Mouse (Mus musculus): Measurements from ENCODE around the gene Vax1. TPM values are rescaled to one million over a fixed set of nuclear protein-coding genes. Genes with fewer than 3 reads are reported as not detected.
A peak's percentile ranks its signal among the peaks of the same experiment; 100 is the strongest.

Vax1 gene
- polyA plus RNA-seq, 1 experiment from 2014 or later = not detected

- under 1% methylated on average over 19 of the region's 19 CpGs for WGBS
- no peak overlapping the region for H3K4me3 ChIP-seq (ENCODE audit: low read length)
- H3K9ac ChIP-seq (ENCODE audit: low read length) = no peak overlapping the region
- no peak overlapping the region for H3K4me2 ChIP-seq (ENCODE audit: low read depth, low read length)
- peaks cover 90% of the 10 kb centered on the region for H3K27me3 ChIP-seq (ENCODE audit: control insufficient read depth, insufficient read depth, low read depth, low read length)
- no peaks in the 10 kb centered on the region for H3K36me3 ChIP-seq (ENCODE audit: control insufficient read depth, insufficient read depth, low read length)
- H3K9me3 ChIP-seq (ENCODE audit: control insufficient read depth, low read length) = no peaks in the 10 kb centered on the region
- H3K4me1 ChIP-seq (replicated peaks; ENCODE audit: control insufficient read depth, insufficient read depth, low read length) = peaks cover 13% of the 10 kb centered on the region
- no peak overlapping the region for H3K27ac ChIP-seq (ENCODE audit: low read length)
- no peak for ATAC-seq (ENCODE audit: low read depth)
These were observed 2.0 kb upstream of the Vax1 start for GRCm38 (mm10) chr19:59171871-59172245.

DNA sequence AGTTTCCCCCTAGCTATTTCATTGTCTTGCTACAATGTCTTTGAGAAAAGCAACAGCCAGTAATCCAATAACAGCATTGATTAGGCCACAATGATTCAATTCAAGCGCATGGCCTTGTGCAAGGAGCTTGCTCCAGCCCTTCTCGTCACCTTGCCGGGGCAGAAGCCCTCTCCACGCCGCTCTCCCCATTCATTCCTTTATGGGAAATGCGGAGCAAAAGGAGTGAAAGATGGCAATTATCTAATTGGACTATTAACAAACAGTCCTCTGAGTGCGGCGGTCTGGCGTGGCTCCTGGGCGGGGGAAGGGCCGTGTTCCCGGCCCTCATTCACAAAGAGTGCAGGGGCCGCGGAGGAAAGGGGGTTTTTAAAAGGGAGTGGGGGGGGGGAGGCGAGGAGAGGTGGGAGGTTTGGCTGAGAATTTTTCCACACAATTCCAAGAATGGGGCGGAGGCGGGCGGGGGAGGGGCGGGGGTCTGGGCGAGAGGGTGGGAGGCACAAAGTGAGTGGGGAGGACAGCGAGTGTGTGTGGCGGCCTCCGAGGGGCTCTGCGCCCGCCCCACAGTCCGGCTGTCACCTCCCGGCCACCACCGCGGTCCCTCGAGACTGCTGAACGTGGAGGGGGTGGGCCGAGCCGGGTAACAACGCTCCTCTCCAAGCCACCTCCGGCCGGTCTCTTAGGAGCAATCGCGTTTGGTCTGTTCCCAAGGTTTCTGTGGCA is 1.5 kb upstream of the Vax1 start:
- peaks cover 14% of the 10 kb centered on the region for H3K4me1 ChIP-seq (replicated peaks; ENCODE audit: control insufficient read depth, insufficient read depth, low read length)
- ATAC-seq (ENCODE audit: low read depth) = no peak
- H3K4me2 ChIP-seq (ENCODE audit: low read depth, low read length) = no peak overlapping the region
- H3K27ac ChIP-seq (ENCODE audit: low read length) = no peak overlapping the region
- H3K36me3 ChIP-seq (ENCODE audit: control insufficient read depth, insufficient read depth, low read length) = no peaks in the 10 kb centered on the region
- no peak overlapping the region for H3K9ac ChIP-seq (ENCODE audit: low read length)
- WGBS = 1% methylated on average over 38 of the region's 38 CpGs
- peaks cover 93% of the 10 kb centered on the region for H3K27me3 ChIP-seq (ENCODE audit: control insufficient read depth, insufficient read depth, low read depth, low read length)
- H3K9me3 ChIP-seq (ENCODE audit: control insufficient read depth, low read length) = no peaks in the 10 kb centered on the region
- no peak overlapping the region for H3K4me3 ChIP-seq (ENCODE audit: low read length)

DNA sequence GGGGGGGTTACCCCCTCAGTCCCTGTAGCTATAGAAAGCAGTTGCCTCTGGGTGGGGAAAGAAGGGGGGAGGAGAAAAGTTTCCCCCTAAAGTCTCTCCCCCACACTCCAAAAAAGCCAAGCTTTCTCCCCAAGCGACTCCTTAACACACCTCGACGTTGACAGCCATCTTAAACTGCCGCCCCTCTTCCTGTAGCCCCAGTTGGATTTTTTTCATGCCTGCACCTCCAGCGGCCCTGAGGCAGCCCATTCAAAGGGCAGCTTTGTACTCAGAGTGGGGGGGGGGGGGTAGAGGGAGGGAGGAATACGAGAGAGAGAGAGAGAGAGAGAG is 875 bp upstream of the Vax1 start:
- Histone ChIP-seq H3K4me3 (ENCODE audit: low read length) (no peak overlapping the region), H3K4me1 (replicated peaks; ENCODE audit: control insufficient read depth, insufficient read depth, low read length) (peaks cover 18% of the 10 kb centered on the region), H3K4me2 (ENCODE audit: low read depth, low read length) (no peak overlapping the region), H3K9ac (ENCODE audit: low read length) (no peak overlapping the region), H3K9me3 (ENCODE audit: control insufficient read depth, low read length) (no peaks in the 10 kb centered on the region), H3K27ac (ENCODE audit: low read length) (no peak overlapping the region), H3K27me3 (ENCODE audit: control insufficient read depth, insufficient read depth, low read depth, low read length) (peaks cover 94% of the 10 kb centered on the region), H3K36me3 (ENCODE audit: control insufficient read depth, insufficient read depth, low read length) (no peaks in the 10 kb centered on the region)
- no peak for ATAC-seq (ENCODE audit: low read depth)
- 0% methylated on average over 6 of the region's 6 CpGs for WGBS

DNA sequence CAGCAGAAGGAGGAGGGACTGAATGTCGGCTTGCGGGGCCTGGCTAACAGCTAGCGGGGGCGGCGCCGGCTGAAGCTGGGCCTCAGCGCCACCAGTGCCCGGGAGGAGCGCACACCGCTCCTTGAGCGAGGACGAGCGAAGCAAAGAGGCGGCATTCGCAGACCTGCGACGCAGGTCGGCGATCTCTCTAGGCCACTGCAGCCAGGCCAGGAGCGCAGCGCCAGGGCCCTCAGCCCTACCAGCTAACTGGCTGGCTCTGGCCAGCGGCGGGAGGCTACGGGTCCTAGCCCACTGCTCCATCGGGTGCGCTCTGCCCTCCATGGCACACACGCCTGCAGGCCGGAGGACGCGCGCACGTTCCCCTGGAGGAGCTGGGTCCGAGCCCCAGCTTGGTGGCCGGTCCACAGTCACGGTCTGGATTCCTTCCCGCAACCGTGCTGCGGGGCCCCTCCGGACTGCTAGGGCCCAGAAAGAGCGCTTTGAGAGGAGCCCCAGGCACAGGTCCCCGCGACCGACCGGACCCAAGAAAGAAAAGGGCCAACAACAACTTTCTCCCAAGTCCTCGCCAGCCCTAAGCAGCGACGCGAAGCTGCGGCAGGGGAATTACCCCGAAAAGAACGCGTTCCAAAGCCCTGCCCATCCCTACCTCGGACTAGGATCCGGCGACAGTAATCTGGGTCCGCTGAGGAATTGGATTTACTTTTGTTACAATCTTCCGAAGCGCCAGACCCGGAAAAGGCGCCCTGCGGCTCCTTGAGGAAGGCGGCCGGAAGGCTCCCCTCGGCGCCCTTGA is 517 bp downstream of the Vax1 start:
- no peak overlapping the region for H3K9ac ChIP-seq (ENCODE audit: low read length)
- H3K4me3 ChIP-seq (ENCODE audit: low read length) = peak overlapping the region; percentile 40
- peaks cover 97% of the 10 kb centered on the region for H3K27me3 ChIP-seq (ENCODE audit: control insufficient read depth, insufficient read depth, low read depth, low read length)
- under 1% methylated on average over 65 of the region's 65 CpGs for WGBS
- H3K36me3 ChIP-seq (ENCODE audit: control insufficient read depth, insufficient read depth, low read length) = no peaks in the 10 kb centered on the region
- H3K4me1 ChIP-seq (replicated peaks; ENCODE audit: control insufficient read depth, insufficient read depth, low read length) = peaks cover 18% of the 10 kb centered on the region
- H3K27ac ChIP-seq (ENCODE audit: low read length) = no peak overlapping the region
- no peak for ATAC-seq (ENCODE audit: low read depth)
- peak overlapping the region; percentile 54 for H3K4me2 ChIP-seq (ENCODE audit: low read depth, low read length)
- H3K9me3 ChIP-seq (ENCODE audit: control insufficient read depth, low read length) = no peaks in the 10 kb centered on the region

GRCm38 (mm10) chr19:59168386-59168905 is 1.4 kb downstream of the Vax1 start:
- Histone ChIP-seq H3K4me2 (ENCODE audit: low read depth, low read length) (no peak overlapping the region), H3K36me3 (ENCODE audit: control insufficient read depth, insufficient read depth, low read length) (no peaks in the 10 kb centered on the region), H3K27ac (ENCODE audit: low read length) (no peak overlapping the region), H3K4me3 (ENCODE audit: low read length) (no peak overlapping the region), H3K9me3 (ENCODE audit: control insufficient read depth, low read length) (no peaks in the 10 kb centered on the region), H3K4me1 (replicated peaks; ENCODE audit: control insufficient read depth, insufficient read depth, low read length) (peaks cover 18% of the 10 kb centered on the region), H3K9ac (ENCODE audit: low read length) (no peak overlapping the region), H3K27me3 (ENCODE audit: control insufficient read depth, insufficient read depth, low read depth, low read length) (peaks cover 97% of the 10 kb centered on the region)
- WGBS = 5% methylated on average over 17 of the region's 17 CpGs
- ATAC-seq (ENCODE audit: low read depth) = no peak

DNA sequence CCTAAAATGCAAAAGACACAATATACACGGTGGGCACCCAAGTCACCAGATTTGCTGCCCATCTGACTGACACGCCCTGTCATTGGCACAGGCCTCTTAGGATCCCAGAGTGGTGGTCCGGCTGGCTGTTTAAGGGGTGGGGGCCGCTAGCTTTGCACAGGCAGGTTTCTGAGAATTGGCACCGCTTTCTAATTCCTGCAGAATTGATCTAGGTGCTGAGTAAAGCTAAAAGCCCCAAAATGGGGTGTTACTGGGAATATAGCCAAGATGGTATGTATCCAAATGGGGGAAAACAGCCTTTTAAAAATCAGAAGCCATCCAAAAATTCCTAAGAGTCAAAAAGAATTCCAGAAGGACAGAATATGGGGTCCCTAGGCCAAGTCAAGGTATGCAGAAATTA is 2.0 kb downstream of the Vax1 start:
- no peak overlapping the region for H3K4me2 ChIP-seq (ENCODE audit: low read depth, low read length)
- WGBS = 28% methylated on average over 5 of the region's 5 CpGs

DNA sequence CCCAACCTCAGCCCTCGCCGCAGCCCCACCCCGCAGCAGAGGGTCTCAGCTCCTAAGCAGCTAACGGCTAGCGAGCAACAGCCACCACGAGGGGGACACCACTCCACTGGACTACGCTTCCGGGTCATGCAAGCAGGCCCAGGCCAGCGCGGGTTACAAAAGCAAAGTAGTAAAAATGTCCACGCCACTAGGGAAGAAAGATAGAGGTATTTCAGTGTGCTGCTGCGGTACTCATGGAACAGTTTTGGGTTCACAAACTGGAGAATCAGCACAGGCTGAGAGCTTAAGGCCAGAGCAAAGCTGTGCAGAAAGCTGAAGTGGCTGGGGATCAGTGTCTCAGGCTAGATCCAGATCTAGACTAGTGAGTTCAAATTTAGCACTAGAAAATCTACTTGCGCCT is 3.0 kb downstream of the Vax1 start:
- Histone ChIP-seq H3K36me3 (ENCODE audit: control insufficient read depth, insufficient read depth, low read length) (no peaks in the 10 kb centered on the region), H3K9ac (ENCODE audit: low read length) (no peak overlapping the region), H3K4me3 (ENCODE audit: low read length) (peak overlapping the region; percentile 47), H3K27ac (ENCODE audit: low read length) (no peak overlapping the region), H3K4me2 (ENCODE audit: low read depth, low read length) (peak overlapping the region; percentile 64), H3K27me3 (ENCODE audit: control insufficient read depth, insufficient read depth, low read depth, low read length) (peaks cover 95% of the 10 kb centered on the region), H3K9me3 (ENCODE audit: control insufficient read depth, low read length) (no peaks in the 10 kb centered on the region), H3K4me1 (replicated peaks; ENCODE audit: control insufficient read depth, insufficient read depth, low read length) (peaks cover 18% of the 10 kb centered on the region)
- no peak for ATAC-seq (ENCODE audit: low read depth)
- 5% methylated on average over 13 of the region's 13 CpGs for WGBS

More for the DNA sequence above, 2.0 kb downstream of the Vax1 start:
- no peak overlapping the region for H3K9ac ChIP-seq (ENCODE audit: low read length)
- H3K27me3 ChIP-seq (ENCODE audit: control insufficient read depth, insufficient read depth, low read depth, low read length) = peaks cover 97% of the 10 kb centered on the region
- no peak overlapping the region for H3K27ac ChIP-seq (ENCODE audit: low read length)
- peaks cover 18% of the 10 kb centered on the region for H3K4me1 ChIP-seq (replicated peaks; ENCODE audit: control insufficient read depth, insufficient read depth, low read length)
- H3K36me3 ChIP-seq (ENCODE audit: control insufficient read depth, insufficient read depth, low read length) = no peaks in the 10 kb centered on the region
- H3K9me3 ChIP-seq (ENCODE audit: control insufficient read depth, low read length) = no peaks in the 10 kb centered on the region
- H3K4me3 ChIP-seq (ENCODE audit: low read length) = no peak overlapping the region
- ATAC-seq (ENCODE audit: low read depth) = no peak

DNA sequence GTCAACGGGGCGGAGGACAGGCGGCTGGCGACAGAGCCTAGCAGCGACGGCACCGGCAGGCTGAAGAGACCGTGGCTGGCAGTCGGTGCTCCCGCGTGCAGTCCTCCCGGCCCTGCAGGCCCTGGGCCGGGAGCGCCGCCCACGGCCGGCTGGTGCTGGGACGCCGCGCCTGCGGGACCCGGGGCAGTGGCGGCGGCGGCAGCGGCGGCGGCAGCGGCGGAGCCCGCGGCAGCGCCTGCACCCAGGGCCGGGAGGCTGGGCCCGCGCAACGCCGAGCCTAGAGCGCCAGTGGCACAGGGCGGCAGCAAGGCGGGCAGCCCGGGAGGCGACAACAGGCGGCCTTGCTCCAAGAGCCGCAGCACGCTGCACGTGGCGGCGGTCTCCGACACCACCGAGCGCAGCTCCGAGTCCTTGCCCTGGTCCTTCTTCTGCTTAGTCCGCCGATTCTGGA is 3.5 kb downstream of the Vax1 start:
- Histone ChIP-seq H3K4me3 (ENCODE audit: low read length) (peak overlapping the region; percentile 47), H3K36me3 (ENCODE audit: control insufficient read depth, insufficient read depth, low read length) (no peaks in the 10 kb centered on the region), H3K4me1 (replicated peaks; ENCODE audit: control insufficient read depth, insufficient read depth, low read length) (peaks cover 18% of the 10 kb centered on the region), H3K27ac (ENCODE audit: low read length) (no peak overlapping the region), H3K27me3 (ENCODE audit: control insufficient read depth, insufficient read depth, low read depth, low read length) (peaks cover 95% of the 10 kb centered on the region), H3K9me3 (ENCODE audit: control insufficient read depth, low read length) (no peaks in the 10 kb centered on the region), H3K4me2 (ENCODE audit: low read depth, low read length) (peak overlapping the region; percentile 64), H3K9ac (ENCODE audit: low read length) (peak overlapping the region; percentile 45)
- peak; percentile 73 for ATAC-seq (ENCODE audit: low read depth)
- under 1% methylated on average over 29 of the region's 55 CpGs for WGBS

- Histone ChIP-seq H3K9me3 (ENCODE audit: control insufficient read depth, low read length) (no peaks in the 10 kb centered on the region), H3K9ac (ENCODE audit: low read length) (no peak overlapping the region), H3K27me3 (ENCODE audit: control insufficient read depth, insufficient read depth, low read depth, low read length) (peaks cover 95% of the 10 kb centered on the region), H3K4me1 (replicated peaks; ENCODE audit: control insufficient read depth, insufficient read depth, low read length) (peaks cover 18% of the 10 kb centered on the region), H3K4me3 (ENCODE audit: low read length) (no peak overlapping the region), H3K27ac (ENCODE audit: low read length) (no peak overlapping the region), H3K36me3 (ENCODE audit: control insufficient read depth, insufficient read depth, low read length) (no peaks in the 10 kb centered on the region), H3K4me2 (ENCODE audit: low read depth, low read length) (no peak overlapping the region)
- 5% methylated on average over 7 of the region's 7 CpGs for WGBS
- no peak for ATAC-seq (ENCODE audit: low read depth)
These were observed 4.3 kb downstream of the Vax1 start for GRCm38 (mm10) chr19:59165577-59165976.

All from lung, embryonic 16.5 days (tissue).